Mouse (Mus musculus) megakaryocyte, embryonic 14.5 days (primary cell): Measurements from ENCODE around the gene Ddx42.

Experiments
- FLI1 ChIP-seq: IDR thresholded peaks from 2 replicates; pipeline ENCODE4 v1.6.1; 2012; ENCODE audit warnings: low read length, inconsistent platforms, mixed read lengths
- GATA1 ChIP-seq: IDR thresholded peaks from 3 replicates; pipeline ENCODE4 v1.6.1; 2012; ENCODE audit warnings: mixed read lengths, low read length, inconsistent platforms, borderline replicate concordance

DNA sequence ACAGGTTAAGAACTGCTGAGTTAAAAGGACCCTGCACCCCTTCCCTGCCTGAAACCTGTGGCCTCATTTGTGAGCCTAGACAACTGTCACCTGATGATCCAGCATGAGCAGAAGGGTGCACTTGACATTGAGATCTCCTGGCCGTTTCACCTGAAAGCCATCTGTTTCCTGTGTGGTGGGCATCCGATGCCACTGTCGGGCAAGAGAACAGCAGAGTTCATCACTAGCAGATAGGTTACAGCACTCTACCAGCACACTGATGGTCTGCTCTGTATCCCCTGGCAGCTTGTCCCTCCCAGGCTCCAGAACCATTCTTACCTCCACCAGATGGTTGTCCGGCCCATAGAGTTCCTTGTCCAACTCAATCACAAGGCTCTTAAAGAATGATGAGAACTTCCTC lies 48.8 kb downstream of the Ddx42 start:
- TF ChIP-seq GATA1 (no peak), FLI1 (no peak)
